Mouse (Mus musculus) cerebellum, postnatal 4 days (tissue): ENCODE measurements around the gene Arrb1.

Experiments used
- DNase-seq, 2 experiments: peaks; one replicate each; pipeline ENCODE4 v3.0.0; 2022; ENCODE audit warnings: low spot score in 2 of 2, mixed read lengths in 1 of 2

Arrb1 gene

DNA sequence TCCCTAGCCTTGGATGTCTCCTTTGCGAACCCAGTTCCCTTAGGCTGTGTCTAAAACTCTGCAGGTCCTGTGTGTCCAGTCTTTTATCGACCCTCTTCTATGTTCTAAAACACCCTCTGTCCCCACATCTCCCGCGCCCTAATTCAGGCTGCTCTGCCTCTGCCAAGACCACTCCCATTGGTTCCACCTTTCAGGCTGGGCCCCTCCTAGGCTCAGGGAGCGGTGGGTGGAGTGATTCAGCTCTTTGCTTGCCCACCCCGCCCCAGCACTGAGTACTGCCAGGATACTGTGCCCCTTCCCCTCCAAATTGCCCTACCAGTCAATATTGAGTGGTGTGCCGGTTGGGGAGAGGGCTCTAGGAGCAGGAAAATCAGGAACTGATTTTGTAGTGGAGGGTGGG, 92.1 kb downstream of the Arrb1 start:
- DNase-seq, result no peak

DNA sequence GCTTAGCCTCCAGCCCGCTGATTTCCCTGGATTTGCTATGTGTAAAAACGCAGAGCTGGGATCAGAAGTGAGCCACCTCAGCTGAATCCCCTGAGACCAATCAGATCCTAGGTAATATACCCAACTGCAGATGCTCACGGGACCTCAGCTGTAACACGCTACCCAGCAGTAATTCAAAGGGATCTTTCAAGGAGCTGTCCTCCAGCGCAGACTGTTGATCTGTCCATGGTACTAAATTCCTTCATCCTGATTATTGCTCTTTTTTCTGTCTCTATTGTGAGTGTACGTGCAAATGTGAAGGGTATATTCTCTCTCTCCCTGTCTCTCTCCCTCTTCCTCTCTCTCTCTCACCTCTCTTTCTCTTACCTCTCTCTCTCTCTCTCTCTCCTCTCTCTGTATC, 97.0 kb downstream of the Arrb1 start:
- DNase-seq, result no peak

DNA sequence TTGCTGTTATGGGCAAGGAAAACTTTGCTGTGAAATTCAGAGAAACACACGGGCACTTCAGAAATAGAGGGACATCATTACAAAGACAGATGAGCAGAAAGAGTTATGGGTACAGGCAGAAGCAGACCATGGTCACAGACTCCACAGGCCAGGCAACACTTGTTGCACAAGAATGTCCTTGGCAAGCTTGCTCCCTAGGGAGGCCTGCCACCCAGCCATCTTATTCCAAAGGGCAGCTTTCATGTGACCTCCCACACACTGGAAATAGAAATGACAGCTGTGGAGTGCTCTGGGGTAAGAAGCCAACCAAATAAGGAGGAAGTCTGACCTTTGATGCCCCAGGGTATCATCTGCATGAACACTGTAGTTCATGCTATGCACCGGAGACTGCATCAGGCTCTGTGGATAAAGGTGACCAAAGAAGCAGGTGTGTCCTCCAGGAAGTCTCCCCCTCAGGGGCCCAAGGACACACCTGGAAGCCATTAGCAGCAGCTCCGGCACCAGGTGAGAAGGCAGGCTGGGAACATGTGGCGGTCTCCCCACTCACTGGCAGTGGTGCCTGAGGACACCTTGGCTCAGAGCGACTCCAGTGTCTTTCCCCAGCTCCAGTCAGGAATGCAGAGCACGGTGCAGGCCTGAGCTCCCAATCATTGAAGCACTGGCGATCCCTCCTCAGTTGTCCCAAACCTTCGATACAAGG, 98.8 kb downstream of the Arrb1 start:
- DNase-seq, result no peak

DNA sequence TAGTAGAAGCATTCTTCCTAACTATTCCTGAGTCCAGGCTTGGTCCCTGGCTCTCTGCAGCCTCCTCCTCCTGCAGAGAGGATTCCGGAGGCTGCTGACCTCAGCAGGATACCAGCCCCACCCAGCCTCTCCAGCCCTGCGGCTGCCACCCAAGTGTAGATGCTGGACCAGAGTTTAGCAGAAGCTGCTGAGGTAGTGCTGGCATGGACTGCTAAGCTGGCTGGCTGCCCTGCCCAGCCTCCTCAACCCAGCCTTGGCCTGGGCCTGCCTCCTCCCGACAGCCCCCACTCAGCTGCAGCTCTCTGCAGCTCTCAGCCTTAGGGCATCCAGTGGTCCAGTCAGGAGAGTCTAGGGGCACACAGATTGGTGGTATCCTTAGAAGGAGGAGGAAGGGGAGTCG, 106.0 kb downstream of the Arrb1 start:
- peak in 1 of 2 experiments; percentile 55 for DNase-seq

DNA sequence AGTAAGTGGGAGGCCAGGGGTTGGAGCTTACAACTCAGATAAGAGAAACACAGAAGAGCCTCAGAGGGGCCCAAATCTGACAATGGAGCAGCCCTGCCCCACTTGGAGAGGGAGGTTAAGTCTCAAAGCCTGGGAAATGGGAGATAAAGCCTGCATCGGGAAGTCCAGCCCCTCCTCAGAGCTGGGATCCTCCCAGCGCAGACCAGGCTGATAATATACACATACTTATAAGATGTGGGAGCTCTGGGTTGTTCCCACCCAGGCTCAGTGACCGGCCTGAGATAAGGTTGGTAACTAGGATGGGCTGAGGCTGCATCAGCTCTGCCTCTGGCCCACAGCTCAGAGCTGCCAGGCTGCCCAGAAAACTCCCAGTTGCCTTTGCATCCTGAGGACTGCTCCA, 106.8 kb downstream of the Arrb1 start:
- DNase-seq, result no peak

DNA sequence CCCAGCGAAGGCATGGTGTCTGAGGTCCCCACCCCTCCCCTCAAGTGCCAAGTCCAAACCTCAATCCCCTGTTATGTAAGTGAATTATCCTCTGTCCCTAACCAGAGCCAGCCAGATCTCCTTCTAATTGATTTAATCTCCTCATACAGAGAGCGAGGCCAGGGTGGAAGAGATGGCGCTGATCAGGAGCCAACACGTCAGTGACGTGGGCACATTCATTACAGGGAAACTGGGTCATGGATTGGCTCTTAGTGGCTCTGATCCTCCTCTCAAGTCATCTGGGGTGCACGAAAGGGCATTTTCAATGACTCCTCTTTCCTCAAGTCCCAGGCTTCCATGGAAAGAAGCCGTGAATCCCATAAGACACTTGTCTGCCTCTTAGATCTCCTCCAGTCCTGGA, 109.4 kb downstream of the Arrb1 start:
- no peak for DNase-seq

DNA sequence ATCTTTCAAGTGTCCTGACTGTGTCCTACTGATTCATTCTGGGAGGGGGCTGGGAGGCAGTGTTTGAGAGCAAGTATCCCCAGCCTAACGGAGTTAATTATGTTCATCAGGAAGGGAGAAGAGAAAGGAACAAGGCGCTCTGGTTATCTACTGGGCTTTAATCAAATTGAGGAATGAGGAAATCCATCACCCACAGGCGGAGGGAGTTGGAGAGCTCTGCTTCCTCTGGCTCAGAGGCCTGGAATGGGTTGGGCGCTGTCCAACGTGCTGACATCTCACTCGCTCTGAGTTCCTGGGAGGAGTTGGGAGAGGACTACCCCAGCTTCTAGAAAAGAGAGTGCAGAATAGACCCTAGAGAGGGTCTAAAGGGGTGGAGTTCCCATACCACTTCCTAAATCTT, 113.4 kb downstream of the Arrb1 start:
- DNase-seq, result peak in 1 of 2 experiments; percentile 38

DNA sequence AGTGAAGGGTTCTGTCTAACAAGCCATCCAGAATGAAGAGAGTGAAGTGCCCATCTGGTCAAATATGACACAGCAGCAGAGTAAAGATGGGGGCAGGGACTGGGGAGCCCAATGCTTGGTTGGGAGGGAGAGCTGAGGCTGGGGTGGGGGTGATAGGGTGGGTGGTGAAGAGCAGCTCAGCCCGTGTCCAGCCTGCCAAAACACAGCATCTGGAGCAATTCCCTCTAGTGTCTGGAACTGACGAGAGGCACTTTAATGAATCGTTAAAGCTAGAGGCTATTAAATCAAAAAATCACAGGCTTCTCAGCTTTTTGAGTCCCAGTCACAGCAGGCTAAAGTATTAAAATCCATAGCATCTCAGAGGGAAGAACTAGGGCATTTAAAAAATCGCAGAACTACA, 114.3 kb downstream of the Arrb1 start:
- no peak for DNase-seq

DNA sequence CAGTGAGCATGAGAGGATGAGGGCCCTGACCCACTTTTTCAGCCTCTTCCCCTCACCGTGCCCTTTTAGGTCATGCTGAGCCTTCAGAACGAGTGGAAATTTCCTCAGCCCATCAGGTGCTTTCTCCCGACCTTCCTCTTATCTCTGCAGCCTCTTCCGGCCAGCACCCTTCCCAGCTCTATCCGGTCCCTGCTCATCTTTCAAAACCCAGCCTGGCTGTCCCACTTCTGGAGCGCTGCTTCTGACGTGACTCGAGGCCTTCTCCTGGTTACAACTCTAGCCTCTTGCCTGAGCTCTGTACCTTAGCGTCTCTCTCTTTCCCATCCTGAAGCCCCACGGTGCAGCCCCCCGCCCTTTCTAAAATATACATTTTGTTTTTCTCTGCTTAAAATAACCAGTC, 119.0 kb downstream of the Arrb1 start:
- no peak for DNase-seq
